8 mouse cellular contexts compared by ENCODE assay signal in the genomic region with DNA sequence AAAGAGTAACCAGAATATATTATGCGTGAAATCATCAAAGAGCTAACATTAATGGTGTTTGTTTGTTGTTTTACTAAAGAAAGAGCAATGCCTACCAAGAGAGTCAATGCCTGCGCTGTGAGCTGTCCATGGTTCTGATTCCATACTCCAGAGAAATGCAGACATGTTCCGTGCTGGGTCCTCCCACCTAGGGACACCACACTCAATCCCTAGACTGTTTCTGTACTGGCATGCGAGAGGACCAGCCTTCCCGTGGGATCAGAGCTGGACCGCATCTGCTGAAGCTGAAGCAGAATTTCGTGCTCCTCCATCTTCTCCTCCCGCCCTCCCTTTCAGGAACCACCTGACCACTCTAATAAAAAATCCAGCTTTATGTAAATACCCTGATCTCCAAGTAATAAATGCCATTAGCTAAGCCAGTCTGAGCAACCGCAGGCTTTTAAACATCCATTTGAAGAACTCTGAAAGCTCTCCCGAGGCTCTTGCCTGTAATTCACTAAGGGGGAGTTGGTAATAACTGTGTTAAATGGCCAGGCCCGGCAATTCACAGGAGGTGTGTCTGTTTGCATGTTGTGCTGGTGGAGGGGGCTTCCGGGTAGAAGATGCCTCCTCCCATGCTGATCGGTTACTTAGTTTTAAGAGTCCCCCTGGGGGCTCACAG. TPM values are rescaled to one million over a fixed set of nuclear protein-coding genes. Genes with fewer than 3 reads are reported as not detected.
DNase-seq lines count a peak whose midpoint lies in the region; ATAC-seq lines count a peak whose summit lies in the region.

No protein-coding gene starts in this region.

- no peaks in the 10 kb centered on the region for H3K36me3 ChIP-seq in forebrain, embryonic 12.5 days (replicated peaks)
- no peaks in the 10 kb centered on the region for H3K36me3 ChIP-seq in kidney, embryonic 16.5 days (ENCODE audit: insufficient read depth, low read length)

- no peaks in the 10 kb centered on the region for H3K9me3 ChIP-seq in forebrain, embryonic 12.5 days
- no peaks in the 10 kb centered on the region for H3K9me3 ChIP-seq in kidney, embryonic 16.5 days (ENCODE audit: low read length)

- 21% methylated on average over 13 of the region's 13 CpGs for WGBS in forebrain, embryonic 12.5 days
- 15% methylated on average over 13 of the region's 13 CpGs for WGBS in kidney, embryonic 16.5 days

- H3K4me2 ChIP-seq in forebrain, embryonic 12.5 days = no peak overlapping the region
- no peak overlapping the region for H3K4me2 ChIP-seq in kidney, embryonic 16.5 days (replicated peaks; ENCODE audit: low read depth, low read length)

- H3K27me3 ChIP-seq in forebrain, embryonic 12.5 days = peaks cover 40% of the 10 kb centered on the region
- H3K27me3 ChIP-seq in kidney, embryonic 16.5 days (ENCODE audit: insufficient read depth, low read length) = peaks cover 12% of the 10 kb centered on the region

- peak overlapping the region; percentile 50; the same call in 1 of the 2 replicates for H3K27ac ChIP-seq in forebrain, embryonic 12.5 days
- no peak overlapping the region for H3K27ac ChIP-seq in kidney, embryonic 16.5 days (ENCODE audit: low read length)

- peak; percentile 51; the same call in 1 of the 2 replicates for ATAC-seq in forebrain, embryonic 12.5 days (ENCODE audit: low FRiP score)
- peak; percentile 81; the same call in 1 of the 2 replicates for ATAC-seq in kidney, embryonic 16.5 days (ENCODE audit: low FRiP score, low TSS enrichment)
- no peak for ATAC-seq in megakaryocyte, adult 5-6 weeks (ENCODE audit: poor library complexity, severe bottlenecking)

- peak; percentile 67 for DNase-seq in urinary bladder, postnatal 14 days (ENCODE audit: low spot score)
- DNase-seq in urinary bladder, postnatal 10 days (ENCODE audit: low spot score) = no peak
- DNase-seq in mesoderm, embryonic 11.5 days (ENCODE audit: low read depth, low spot score) = peak; percentile 87
- peak; percentile 54 for DNase-seq in thymus, postnatal 4 days
- DNase-seq in spleen, postnatal 36 days (ENCODE audit: low spot score in 2 of 2) = no peak

- H3K4me1 ChIP-seq in forebrain, embryonic 12.5 days = peaks cover 10% of the 10 kb centered on the region; the same call in 1 of the 2 replicates
- no peaks in the 10 kb centered on the region for H3K4me1 ChIP-seq in kidney, embryonic 16.5 days (ENCODE audit: insufficient read depth, low read length)

- no peak overlapping the region for H3K9ac ChIP-seq in forebrain, embryonic 12.5 days
- no peak overlapping the region for H3K9ac ChIP-seq in kidney, embryonic 16.5 days (replicated peaks; ENCODE audit: low read length)

- no peak overlapping the region for H3K4me3 ChIP-seq in forebrain, embryonic 12.5 days (replicated peaks)
- no peak overlapping the region for H3K4me3 ChIP-seq in kidney, embryonic 16.5 days (ENCODE audit: low read length)

RNA-seq across cellular contexts. Expression of a gene that starts 40.0 kb away (rescaled TPM):
- 3.8 and 4.3 TPM in 2 replicates for polyA plus RNA-seq in forebrain, embryonic 12.5 days (2016; fragmentation: Nextera tagmentation; extraction: Ambion mirVana)
- 0.12 TPM in 1 of 2 replicates, not detected in the other for polyA plus RNA-seq in kidney, embryonic 16.5 days (2015; fragmentation: Nextera tagmentation; extraction: Ambion mirVana)
- 0.07 TPM in 1 of 2 replicates, not detected in the other for total RNA-seq in megakaryocyte, adult 5-6 weeks (2015)
- total RNA-seq in megakaryocyte, adult 5-6 weeks (2017) = 0.12 TPM in 1 of 2 replicates, not detected in the other

RNA-seq across cellular contexts. Expression of a gene that starts 54.1 kb away (rescaled TPM):
- polyA plus RNA-seq in forebrain, embryonic 12.5 days (2016; fragmentation: Nextera tagmentation; extraction: Ambion mirVana) = 20.3 and 22.6 TPM in 2 replicates
- polyA plus RNA-seq in kidney, embryonic 16.5 days (2015; fragmentation: Nextera tagmentation; extraction: Ambion mirVana) = 5.1 and 9.7 TPM in 2 replicates
- total RNA-seq in megakaryocyte, adult 5-6 weeks (2015) = 7.1 and 8.0 TPM in 2 replicates
- total RNA-seq in megakaryocyte, adult 5-6 weeks (2017) = 13.0 and 13.1 TPM in 2 replicates

RNA-seq across cellular contexts. Expression of a gene that starts 58.0 kb away (rescaled TPM):
- 0.36 and 0.81 TPM in 2 replicates for polyA plus RNA-seq in forebrain, embryonic 12.5 days (2016; fragmentation: Nextera tagmentation; extraction: Ambion mirVana)
- polyA plus RNA-seq in kidney, embryonic 16.5 days (2015; fragmentation: Nextera tagmentation; extraction: Ambion mirVana) = 0.25 and 0.49 TPM in 2 replicates
- total RNA-seq in megakaryocyte, adult 5-6 weeks (2015) = not detected in 2 replicates
- not detected in 2 replicates for total RNA-seq in megakaryocyte, adult 5-6 weeks (2017)

Comparison
In these comparisons a context has a peak if more than half of its experiments do, and no peak if none do; other contexts are left out.
1. DNase-seq: peak in urinary bladder, postnatal 14 days (single experiment), mesoderm, embryonic 11.5 days (single experiment) and thymus, postnatal 4 days (single experiment); none in urinary bladder, postnatal 10 days (single experiment) and spleen, postnatal 36 days (0 of 2).